Mouse (Mus musculus): Measurements from ENCODE around the gene Meis2. TPM values are rescaled to one million over a fixed set of nuclear protein-coding genes. Genes with fewer than 3 reads are reported as not detected.

The Meis2 gene
- total and polyA plus RNA-seq, 3 experiments = 3.1 to 9.8 TPM; not detected in 1

DNA sequence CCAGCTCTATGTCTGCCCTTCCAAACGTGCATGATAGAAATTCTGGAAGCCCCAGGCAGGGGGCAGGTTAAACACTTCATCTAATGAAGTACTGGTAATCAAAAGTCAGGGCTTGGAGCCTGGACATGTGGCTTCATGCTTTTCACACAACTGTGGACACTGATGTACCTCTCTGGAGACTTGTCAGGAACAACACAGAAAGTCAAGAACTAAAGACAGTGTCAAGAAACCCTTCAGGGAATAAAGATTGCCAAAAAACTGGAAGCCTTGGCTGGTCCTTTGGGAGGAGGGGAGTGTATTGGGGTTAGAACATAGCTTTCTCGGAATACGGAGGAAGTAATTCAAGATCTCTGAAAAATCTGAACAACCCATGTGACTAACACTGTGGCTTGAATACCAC is 37.5 kb downstream of the Meis2 start:
- TF ChIP-seq TBP (IDR thresholded peaks at IDR 0.05; ENCODE audit: low read depth, low read length) = no peak
- no peak for TF ChIP-seq JUND (IDR thresholded peaks at IDR 0.05; ENCODE audit: low read depth, low read length)
- no peak for TF ChIP-seq MAFK (IDR thresholded peaks at IDR 0.05; ENCODE audit: borderline replicate concordance, low read depth, low read length)
- Histone ChIP-seq H3K36me3 (ENCODE audit: control insufficient read depth in 1 of 2, insufficient read depth in 2 of 2, low read length in 2 of 2) (no peaks in the 10 kb centered on the region), H3K27me3 (ENCODE audit: control insufficient read depth in 1 of 2, insufficient read depth in 2 of 2, low read length in 2 of 2) (no peaks in the 10 kb centered on the region)

GRCm38 (mm10) chr2:116022876-116023275 is 42.8 kb downstream of the Meis2 start:
- Histone ChIP-seq H3K9ac (ENCODE audit: control insufficient read depth, low read depth, low read length, poor library complexity, severe bottlenecking) (no peak overlapping the region), H3K9me3 (replicated peaks; ENCODE audit: insufficient read depth, low read length) (no peaks in the 10 kb centered on the region), H3K79me2 (ENCODE audit: control insufficient read depth, insufficient read depth, low read length, poor library complexity) (no peaks in the 10 kb centered on the region), H3K27ac (ENCODE audit: control insufficient read depth, low read depth, low read length) (no peak overlapping the region), H3K4me1 (ENCODE audit: control insufficient read depth in 1 of 2, insufficient read depth in 2 of 2, low read length in 2 of 2) (no peaks in the 10 kb centered on the region), H3K27me3 (ENCODE audit: control insufficient read depth in 1 of 2, insufficient read depth in 2 of 2, low read length in 2 of 2) (no peaks in the 10 kb centered on the region), H3K36me3 (ENCODE audit: control insufficient read depth in 1 of 2, insufficient read depth in 2 of 2, low read length in 2 of 2) (no peaks in the 10 kb centered on the region), H3K4me3 (ENCODE audit: control insufficient read depth in 1 of 2, insufficient read depth in 1 of 2, low read depth in 2 of 2, low read length in 2 of 2) (no peak overlapping the region)
- DNase-seq (ENCODE audit: low read depth, low spot score) = no peak
- no peak for TF ChIP-seq ELF1 (IDR thresholded peaks at IDR 0.05; ENCODE audit: low read depth, low read length)
- TF ChIP-seq HCFC1 (IDR thresholded peaks at IDR 0.05; ENCODE audit: low read depth, low read length) = no peak
- no peak for TF ChIP-seq NELFE (IDR thresholded peaks at IDR 0.05; ENCODE audit: low read depth, low read length)
- no peak for TF ChIP-seq ETS1 (IDR thresholded peaks at IDR 0.05; ENCODE audit: low read depth, low read length)
- TF ChIP-seq USF2 (IDR thresholded peaks at IDR 0.05; ENCODE audit: borderline replicate concordance in 1 of 2, insufficient read depth in 1 of 2, low read depth in 1 of 2, low read length in 2 of 2) = no peak
- TF ChIP-seq EP300 (IDR thresholded peaks at IDR 0.05; ENCODE audit: low read depth in 1 of 2, low read length in 2 of 2) = no peak
- TF ChIP-seq CHD1 (IDR thresholded peaks at IDR 0.05; ENCODE audit: low read depth, low read length) = no peak
- no peak for TF ChIP-seq MAZ (IDR thresholded peaks at IDR 0.05; ENCODE audit: low read depth, low read length)
- TF ChIP-seq MAX (IDR thresholded peaks at IDR 0.05; ENCODE audit: low read length) = no peak
- TF ChIP-seq MXI1 (IDR thresholded peaks at IDR 0.05; ENCODE audit: low read depth, low read length) = no peak
- no peak for TF ChIP-seq NRF1 (IDR thresholded peaks at IDR 0.05; ENCODE audit: insufficient read depth, low read depth, low read length, poor library complexity, severe bottlenecking)
- no peak for TF ChIP-seq POLR2AphosphoS5 (IDR thresholded peaks at IDR 0.05; ENCODE audit: borderline replicate concordance, low read depth, low read length)

More for the DNA sequence above, 37.5 kb downstream of the Meis2 start:
- DNase-seq (ENCODE audit: low read depth, low spot score) = no peak
- no peak overlapping the region for H3K9ac ChIP-seq (ENCODE audit: control insufficient read depth, low read depth, low read length, poor library complexity, severe bottlenecking)
- H3K9me3 ChIP-seq (replicated peaks; ENCODE audit: insufficient read depth, low read length) = no peaks in the 10 kb centered on the region
- H3K4me1 ChIP-seq (ENCODE audit: control insufficient read depth in 1 of 2, insufficient read depth in 2 of 2, low read length in 2 of 2) = no peaks in the 10 kb centered on the region
- H3K27ac ChIP-seq (ENCODE audit: control insufficient read depth, low read depth, low read length) = no peak overlapping the region
- no peaks in the 10 kb centered on the region for H3K79me2 ChIP-seq (ENCODE audit: control insufficient read depth, insufficient read depth, low read length, poor library complexity)
- no peak overlapping the region for H3K4me3 ChIP-seq (ENCODE audit: control insufficient read depth in 1 of 2, insufficient read depth in 1 of 2, low read depth in 2 of 2, low read length in 2 of 2)

DNA sequence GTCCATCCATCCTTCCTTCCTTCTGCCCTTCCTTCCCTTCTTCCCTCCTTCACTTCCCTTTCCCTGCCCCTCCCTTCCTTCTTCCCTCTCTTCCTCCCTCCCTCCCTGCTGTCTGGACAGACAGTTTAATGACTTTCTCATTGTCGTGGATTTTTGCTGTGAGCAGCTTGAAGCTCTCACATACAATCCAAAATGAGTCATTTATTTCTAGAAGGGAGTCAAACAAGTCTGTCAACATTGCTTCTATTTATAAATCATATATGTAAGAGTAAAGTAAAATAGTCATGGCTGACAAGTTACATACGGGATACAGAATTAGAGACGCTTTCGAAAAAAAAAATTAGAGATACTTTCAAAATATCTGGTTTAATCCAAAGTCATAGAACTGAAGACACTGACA is 43.7 kb downstream of the Meis2 start:
- Histone ChIP-seq H3K9ac (ENCODE audit: control insufficient read depth, low read depth, low read length, poor library complexity, severe bottlenecking) (no peak overlapping the region), H3K27ac (ENCODE audit: control insufficient read depth, low read depth, low read length) (no peak overlapping the region), H3K9me3 (replicated peaks; ENCODE audit: insufficient read depth, low read length) (no peaks in the 10 kb centered on the region), H3K27me3 (ENCODE audit: control insufficient read depth in 1 of 2, insufficient read depth in 2 of 2, low read length in 2 of 2) (no peaks in the 10 kb centered on the region), H3K79me2 (ENCODE audit: control insufficient read depth, insufficient read depth, low read length, poor library complexity) (no peaks in the 10 kb centered on the region), H3K4me3 (ENCODE audit: control insufficient read depth in 1 of 2, insufficient read depth in 1 of 2, low read depth in 2 of 2, low read length in 2 of 2) (no peak overlapping the region), H3K4me1 (ENCODE audit: control insufficient read depth in 1 of 2, insufficient read depth in 2 of 2, low read length in 2 of 2) (no peaks in the 10 kb centered on the region), H3K36me3 (ENCODE audit: control insufficient read depth in 1 of 2, insufficient read depth in 2 of 2, low read length in 2 of 2) (no peaks in the 10 kb centered on the region)
- no peak for DNase-seq (ENCODE audit: low read depth, low spot score)
- TF ChIP-seq TCF12 (IDR thresholded peaks at IDR 0.05; ENCODE audit: low read depth, low read length) = no peak
- TF ChIP-seq CHD2 (IDR thresholded peaks at IDR 0.05; ENCODE audit: low read length) = no peak
- TF ChIP-seq GATA1 (IDR thresholded peaks at IDR 0.05; ENCODE audit: low read depth, low read length) = no peak
- TF ChIP-seq ETS1 (IDR thresholded peaks at IDR 0.05; ENCODE audit: low read depth, low read length) = no peak

Data from MEL (cell line).